Mouse (Mus musculus) stomach, postnatal 0 days (tissue): Measurements from ENCODE around the gene Speer4f1.

ENCODE experiments used
- CTCF ChIP-seq: IDR thresholded peaks from 2 replicates; pipeline ENCODE4 v1.5.1; 2016; ENCODE audit warnings: antibody characterized with exemption, low read depth, mild to moderate bottlenecking, moderate library complexity
- EP300 ChIP-seq: optimal IDR thresholded peaks from 2 replicates; pipeline ENCODE3; 2016; ENCODE audit warnings: antibody characterized with exemption

DNA sequence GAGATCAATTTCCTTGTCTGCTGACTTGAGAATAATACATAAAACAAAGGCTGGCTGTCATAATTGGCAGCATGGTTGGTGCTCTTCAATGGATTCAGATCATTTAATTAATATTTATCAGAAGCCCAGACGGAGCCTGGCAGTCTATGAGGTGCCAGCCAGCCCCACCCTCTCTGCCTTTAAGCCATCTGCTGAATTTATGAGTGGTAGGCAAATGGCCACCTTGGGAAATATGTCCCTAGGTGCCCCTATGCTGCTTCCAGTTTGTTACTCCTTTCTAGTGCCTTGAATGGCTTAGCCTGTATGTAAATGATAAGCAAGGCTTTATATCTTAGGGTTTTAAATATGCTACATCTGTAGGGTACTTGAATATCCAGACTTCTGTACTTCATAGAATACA is 25.0 kb downstream of the Speer4f1 start:
- TF ChIP-seq CTCF, result no peak
- no peak for TF ChIP-seq EP300
